Mouse (Mus musculus) bone marrow macrophage, adult 2 months (primary cell): ENCODE measurements around the gene Sestd1. TPM values are rescaled to one million over a fixed set of nuclear protein-coding genes. Genes with fewer than 3 reads are reported as not detected.
A peak's percentile ranks its signal among the peaks of the same experiment; 100 is the strongest.

Source experiments
- H3K27ac ChIP-seq: 2 replicates; pipeline ENCODE4 v1.5.1; 2012; ENCODE audit warnings: low read depth, low read length; ENCODE audit not compliant: insufficient read depth
- H3K4me1 ChIP-seq: 2 replicates; pipeline ENCODE4 v1.6.1; 2012; ENCODE audit warnings: low read length; ENCODE audit not compliant: control insufficient read depth, insufficient read depth
- H3K4me3 ChIP-seq: 2 replicates; pipeline ENCODE4 v1.5.1; 2012; ENCODE audit warnings: mild to moderate bottlenecking, low read length, moderate library complexity; ENCODE audit not compliant: insufficient read depth
- CTCF ChIP-seq: IDR thresholded peaks from 2 replicates; pipeline ENCODE4 v1.5.1; 2012; ENCODE audit warnings: low read depth, mild to moderate bottlenecking, low read length, moderate library complexity
- POLR2A ChIP-seq: IDR thresholded peaks from 2 replicates; pipeline ENCODE4 v1.6.1; 2012; ENCODE audit warnings: mild to moderate bottlenecking, low read depth, low read length, borderline replicate concordance
- polyA plus RNA-seq: library from polyadenylated mRNA; stranded (reverse); fragments of >200 nt; gene quantifications from 2 replicates; pipeline ENCODE4 v1.2.4, GENCODE M21; 2012; ENCODE audit not compliant: missing spikeins, insufficient read depth, insufficient read length

The Sestd1 gene
- 42.1 and 43.3 TPM in 2 replicates for polyA plus RNA-seq

DNA sequence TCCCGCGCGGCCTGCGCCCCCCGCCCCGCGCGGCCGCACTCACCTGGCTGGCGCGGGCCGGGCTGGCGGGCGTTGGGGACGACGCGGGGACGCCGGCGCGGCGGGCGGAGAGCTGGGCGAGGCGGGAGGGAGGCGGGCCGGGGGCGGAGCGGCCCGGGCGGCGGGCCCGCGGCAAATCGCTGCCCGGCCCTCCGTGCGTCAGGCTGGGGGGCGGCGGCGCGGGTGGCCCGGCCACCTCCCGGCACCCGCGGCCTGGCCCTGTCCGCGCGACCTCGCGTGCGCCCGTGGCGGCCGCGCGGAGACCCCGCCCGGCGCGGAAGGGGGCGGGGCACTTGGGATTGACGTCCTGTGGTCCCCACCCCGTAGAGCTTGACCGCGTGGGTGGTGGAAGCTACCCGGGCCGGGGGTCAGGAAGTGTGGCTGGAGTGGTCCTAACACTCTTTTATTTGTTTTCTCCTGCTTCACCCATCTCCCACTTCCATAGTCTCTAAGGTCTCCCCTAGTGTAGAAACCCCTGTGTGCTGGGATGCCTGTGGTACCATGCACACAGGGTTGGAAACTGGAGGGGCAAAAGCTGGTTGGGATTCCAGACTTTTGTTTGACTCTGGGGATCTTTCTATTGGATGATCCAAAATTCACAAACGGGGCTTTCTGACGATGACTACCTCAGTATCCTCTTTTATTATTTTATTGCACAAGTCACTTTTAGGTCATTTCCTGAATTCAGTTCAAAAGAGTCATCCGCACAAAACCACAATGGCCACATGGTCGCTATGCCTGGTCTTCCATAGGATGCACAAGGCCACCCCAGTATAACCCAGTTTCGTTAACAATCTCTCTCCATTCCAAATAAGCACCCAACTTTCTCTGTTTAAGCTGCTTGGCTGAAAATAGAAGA lies at the start of gene Sestd1:
Gene Sestd1, minus strand, starts transcription at position 81 of the 898 bp plus-strand sequence.
- Histone ChIP-seq H3K4me3 (peak within 1 kb of the TSS; percentile 85), H3K4me1 (peaks cover 50% of the 10 kb centered on the region), H3K27ac (peak within 1 kb of the TSS; percentile 100)
- TF ChIP-seq POLR2A (no peak), CTCF (no peak)

DNA sequence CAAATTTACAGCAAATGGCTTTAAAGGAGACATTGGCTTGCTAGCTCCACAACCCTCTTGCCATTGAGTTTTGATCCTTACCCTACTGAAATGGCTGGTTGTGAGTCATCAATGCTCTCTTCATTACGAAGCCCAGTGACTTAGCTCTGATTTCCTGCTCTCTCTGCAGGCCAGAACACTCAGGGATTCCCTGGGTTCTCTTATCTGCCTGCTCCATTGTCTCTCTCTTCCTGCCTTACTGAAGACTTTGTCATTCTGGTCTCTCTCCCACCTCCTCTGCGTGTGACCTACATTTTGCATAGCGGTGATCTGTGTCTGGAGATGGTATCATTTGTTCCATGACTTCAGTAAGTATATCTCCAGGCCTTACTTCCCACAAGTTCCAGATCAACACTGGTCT lies 46.9 kb upstream of the Sestd1 start:
- Histone ChIP-seq H3K4me3 (no peak overlapping the region), H3K27ac (no peak overlapping the region), H3K4me1 (no peaks in the 10 kb centered on the region)
- TF ChIP-seq POLR2A (no peak), CTCF (no peak)

DNA sequence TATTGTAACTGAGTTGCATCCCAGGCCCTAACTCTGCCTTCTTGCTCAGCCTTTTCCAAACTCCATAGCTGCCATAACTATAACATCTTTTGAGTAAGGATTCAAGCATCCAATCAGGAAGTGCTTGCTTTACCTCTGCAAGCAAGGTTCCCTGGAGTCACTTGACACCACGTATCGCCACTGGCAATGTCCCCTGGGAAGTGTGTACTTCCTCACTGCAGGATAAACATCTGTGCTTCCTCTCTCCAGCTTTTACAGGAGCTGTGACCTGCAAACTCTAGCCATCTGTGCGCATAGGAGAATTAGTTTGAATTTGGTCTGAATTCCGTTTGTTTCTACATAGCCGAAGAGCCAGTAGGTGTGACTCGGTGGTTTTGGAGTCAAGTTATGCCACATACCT lies 43.3 kb upstream of the Sestd1 start:
- Histone ChIP-seq H3K4me1 (no peaks in the 10 kb centered on the region), H3K27ac (no peak overlapping the region), H3K4me3 (no peak overlapping the region)
- no peak for TF ChIP-seq POLR2A
- no peak for TF ChIP-seq CTCF

DNA sequence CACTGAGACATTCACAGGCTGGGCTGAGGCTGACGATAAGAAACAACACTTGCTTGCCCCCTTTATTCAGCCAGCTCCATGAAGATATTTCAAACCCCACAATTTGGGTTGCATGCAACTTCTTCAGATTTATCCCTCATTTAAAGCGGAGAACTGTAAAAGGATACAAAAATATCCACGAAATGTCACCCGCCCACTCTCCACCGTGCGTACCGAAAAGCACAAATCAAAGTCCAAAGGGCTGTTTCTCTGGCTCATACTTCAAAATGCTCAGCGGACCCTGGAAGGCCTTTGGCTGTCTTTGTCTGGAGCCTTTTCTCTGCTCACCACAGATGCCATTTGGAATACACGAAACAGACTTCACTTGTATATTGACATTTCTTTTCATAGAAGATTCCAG lies 42.8 kb upstream of the Sestd1 start:
- TF ChIP-seq POLR2A (no peak), CTCF (no peak)
- Histone ChIP-seq H3K4me1 (no peaks in the 10 kb centered on the region), H3K4me3 (no peak overlapping the region), H3K27ac (no peak overlapping the region)

DNA sequence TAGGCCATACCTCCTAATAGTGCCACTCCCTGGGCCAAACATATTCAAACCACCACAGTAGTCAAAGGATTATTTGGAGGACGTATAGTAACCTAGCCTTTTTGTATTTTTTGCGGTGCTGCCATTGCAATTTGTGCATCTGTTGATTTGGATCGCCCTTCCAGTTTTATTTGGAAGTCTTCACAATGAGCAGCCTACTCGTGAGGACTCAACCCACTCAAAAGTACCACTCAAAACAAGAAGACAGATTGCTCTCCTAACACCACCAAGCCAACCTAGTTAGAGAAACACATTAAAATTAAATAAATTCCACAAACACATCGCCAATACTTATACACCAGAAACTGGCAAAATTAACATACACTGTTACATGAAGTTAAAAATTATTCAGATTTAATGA lies 38.8 kb upstream of the Sestd1 start:
- TF ChIP-seq CTCF (no peak), POLR2A (no peak)
- no peak overlapping the region for H3K4me3 ChIP-seq
- H3K27ac ChIP-seq: no peak overlapping the region
- H3K4me1 ChIP-seq: 0 out of 2 replicates have a peak, but pooled peaks cover 3% of the 10 kb centered on the region

DNA sequence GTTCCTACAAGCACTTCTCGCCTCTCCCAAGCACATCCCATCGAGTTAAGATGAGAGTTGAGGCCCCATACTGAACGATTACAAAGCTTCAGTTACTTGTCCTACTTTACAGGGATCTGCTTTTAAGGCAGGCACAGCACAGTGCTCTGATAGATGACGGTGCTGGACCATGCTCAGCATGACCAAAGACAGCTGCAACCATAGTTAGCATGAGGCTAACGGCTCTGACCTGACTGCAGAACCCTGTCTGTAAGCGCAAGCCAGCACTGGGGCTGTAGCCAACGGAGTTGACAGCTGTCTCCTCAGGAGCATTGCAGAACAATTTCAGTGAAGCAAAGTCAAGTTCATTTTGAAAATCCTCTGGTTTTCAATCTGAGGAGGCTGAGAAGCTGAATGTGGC lies 36.6 kb upstream of the Sestd1 start:
- Histone ChIP-seq H3K4me1 (0 out of 2 replicates have a peak, but pooled peaks cover 3% of the 10 kb centered on the region), H3K27ac (no peak overlapping the region), H3K4me3 (no peak overlapping the region)
- TF ChIP-seq CTCF (no peak), POLR2A (no peak)

DNA sequence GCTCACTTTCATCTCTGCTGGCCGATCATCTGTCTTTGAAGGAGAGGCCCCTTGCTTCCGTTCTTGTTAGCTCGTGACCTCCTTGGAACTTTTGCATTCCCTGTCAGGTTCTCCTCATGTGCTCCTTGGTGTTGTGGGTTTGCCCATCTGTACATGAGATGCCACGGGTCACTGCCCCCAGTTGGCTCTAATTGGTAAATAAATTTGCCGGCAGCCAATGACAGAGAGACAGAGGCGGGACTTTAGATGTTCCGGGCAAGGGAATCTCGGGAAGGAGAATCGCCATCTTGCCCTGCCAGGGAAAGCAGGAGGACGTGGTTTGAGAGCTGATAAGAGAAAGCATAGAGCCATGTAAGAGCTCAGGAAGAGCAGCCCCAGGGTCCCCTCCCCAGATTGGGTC lies 33.5 kb upstream of the Sestd1 start:
- Histone ChIP-seq H3K4me3 (no peak overlapping the region), H3K4me1 (0 out of 2 replicates have a peak, but pooled peaks cover 3% of the 10 kb centered on the region), H3K27ac (no peak overlapping the region)
- TF ChIP-seq POLR2A (no peak), CTCF (no peak)

DNA sequence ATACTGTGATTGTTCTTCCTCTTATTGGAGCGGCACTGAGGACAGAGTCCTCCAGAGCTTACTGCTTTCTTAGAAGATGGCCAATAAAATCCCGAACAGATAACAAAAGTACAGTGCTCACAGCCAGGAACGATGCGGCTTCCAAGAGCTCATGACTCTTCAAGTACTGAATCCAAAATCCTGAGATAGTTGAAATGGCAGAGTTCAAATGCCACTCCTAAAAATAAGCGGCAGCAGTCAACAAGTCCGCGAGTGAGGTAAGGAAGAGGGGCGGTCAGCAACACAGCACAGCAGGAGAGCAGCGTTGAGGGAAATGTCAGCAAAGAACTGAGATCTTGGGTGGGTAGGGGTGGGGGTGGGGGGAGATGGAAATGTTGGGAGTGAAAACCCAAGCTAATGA lies 32.2 kb upstream of the Sestd1 start:
- TF ChIP-seq POLR2A: no peak
- no peak for TF ChIP-seq CTCF
- 0 out of 2 replicates have a peak, but pooled peaks cover 3% of the 10 kb centered on the region for H3K4me1 ChIP-seq
- H3K27ac ChIP-seq: no peak overlapping the region
- H3K4me3 ChIP-seq: no peak overlapping the region

DNA sequence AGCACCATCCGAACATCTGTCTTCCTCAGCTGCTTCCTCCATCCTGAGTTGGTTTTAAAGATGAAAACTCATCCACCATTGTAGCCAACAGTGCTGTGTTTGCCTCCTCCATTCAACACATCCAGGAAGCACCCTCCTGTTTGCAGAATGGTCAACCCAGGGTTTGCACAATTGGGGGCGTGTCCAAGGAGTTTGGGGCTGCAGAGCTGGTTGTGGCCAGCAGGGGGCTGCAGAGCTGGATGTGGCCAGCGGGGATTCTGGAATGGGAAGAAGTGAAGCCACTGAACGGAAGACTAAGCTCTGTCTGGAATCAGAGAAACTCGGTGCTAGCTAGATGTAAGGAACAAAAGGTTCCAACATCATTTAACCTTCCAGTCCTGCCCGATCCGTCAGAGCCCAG lies 28.9 kb upstream of the Sestd1 start:
- Histone ChIP-seq H3K4me1 (peaks cover 5% of the 10 kb centered on the region), H3K27ac (no peak overlapping the region), H3K4me3 (no peak overlapping the region)
- TF ChIP-seq POLR2A (no peak), CTCF (peak; percentile 56)

DNA sequence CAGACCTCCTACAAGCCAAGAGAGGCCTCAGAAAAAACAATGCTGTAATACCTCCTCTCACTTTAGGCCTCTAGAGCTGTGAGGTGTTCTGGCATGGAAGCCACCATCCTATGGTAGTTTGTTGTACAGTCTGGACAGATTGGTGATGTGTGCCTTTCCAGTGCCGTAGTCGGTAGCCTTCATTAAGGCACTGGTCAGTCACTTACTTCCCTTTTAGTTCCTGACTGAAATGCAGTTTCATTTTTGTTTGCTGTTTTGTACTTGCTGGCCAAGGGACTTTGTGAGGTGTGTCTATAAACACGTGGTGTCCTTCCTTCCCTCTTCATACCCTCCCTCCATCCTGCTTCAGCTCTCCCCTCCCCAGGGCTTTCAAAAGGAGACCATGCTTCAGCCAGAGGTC lies 24.1 kb upstream of the Sestd1 start:
- Histone ChIP-seq H3K27ac (peak overlapping the region; percentile 33; the same call in 1 of the 2 replicates), H3K4me1 (peaks cover 8% of the 10 kb centered on the region), H3K4me3 (peak overlapping the region; percentile 20)
- no peak for TF ChIP-seq CTCF
- no peak for TF ChIP-seq POLR2A
